Mouse (Mus musculus) embryonic facial prominence, embryonic 11.5 days (tissue): ENCODE measurements at regions not wholly inside any gene's neighbourhood (a gene's known extent, or its start where the extent isn't known, plus 50 kb on each side); places are given as distances from the start of the nearest gene placed in this dataset.
A peak's percentile ranks its signal among the peaks of the same experiment; 100 is the strongest.

ENCODE experiments used
- ATAC-seq: fragments of 200-750 bp; cut with Nextera tagmentation; replicated peaks from 2 replicates; pipeline ENCODE4 v1.8.0; 2017; ENCODE audit warnings: low read depth; ENCODE audit not compliant: insufficient number of reproducible peaks, low FRiP score, low TSS enrichment
- DNase-seq: peaks from one replicate; pipeline ENCODE4 v3.0.0-alpha.2; 2015; ENCODE audit warnings: low spot score
- H3K27ac ChIP-seq: fragments of 300-500 bp; sonication (generic); replicated peaks from 2 replicates; pipeline ENCODE4 v1.5.1; 2014; ENCODE audit warnings: mild to moderate bottlenecking, low read depth, low read length, control low read depth
- H3K27me3 ChIP-seq: fragments of 300-500 bp; sonication (generic); 2 replicates; pipeline ENCODE4 v1.6.1; 2014; ENCODE audit warnings: mild to moderate bottlenecking, low read length, moderate library complexity, mixed read lengths; ENCODE audit not compliant: control insufficient read depth, insufficient read depth
- H3K36me3 ChIP-seq: fragments of 300-500 bp; sonication (generic); replicated peaks from 2 replicates; pipeline ENCODE4 v1.6.1; 2014; ENCODE audit warnings: low read depth, mild to moderate bottlenecking, low read length, moderate library complexity, mixed read lengths; ENCODE audit not compliant: control insufficient read depth, insufficient read depth
- H3K4me1 ChIP-seq: fragments of 300-500 bp; sonication (generic); 2 replicates; pipeline ENCODE4 v1.6.1; 2014; ENCODE audit warnings: low read length, mixed read lengths; ENCODE audit not compliant: control insufficient read depth, insufficient read depth
- H3K4me2 ChIP-seq: fragments of 300-500 bp; sonication (generic); 2 replicates; pipeline ENCODE4 v1.6.1; 2014; ENCODE audit warnings: low read depth, mild to moderate bottlenecking, control low read depth, low read length, moderate library complexity
- H3K4me3 ChIP-seq: fragments of 300-500 bp; sonication (generic); 2 replicates; pipeline ENCODE4 v1.5.1; 2014; ENCODE audit warnings: low read depth, low read length, control low read depth
- H3K9ac ChIP-seq: fragments of 300-500 bp; sonication (generic); replicated peaks from 2 replicates; pipeline ENCODE4 v1.6.1; 2014; ENCODE audit warnings: mild to moderate bottlenecking, control low read depth, low read length
- H3K9me3 ChIP-seq: fragments of 300-500 bp; sonication (generic); replicated peaks from 2 replicates; pipeline ENCODE4 v1.6.1; 2016; ENCODE audit warnings: mild to moderate bottlenecking, low read length, inconsistent platforms, mixed read lengths; ENCODE audit not compliant: control insufficient read depth
- WGBS: fragments of 180-500 bp; shearing (Covaris S2); extraction: QIAGEN DNeasy Blood & Tissue Kit; methylation state at CpG from one replicate; pipeline ENCODE4 v1.1.7; 2014; 5-methylcytosine and 5-hydroxymethylcytosine counted together

DNA sequence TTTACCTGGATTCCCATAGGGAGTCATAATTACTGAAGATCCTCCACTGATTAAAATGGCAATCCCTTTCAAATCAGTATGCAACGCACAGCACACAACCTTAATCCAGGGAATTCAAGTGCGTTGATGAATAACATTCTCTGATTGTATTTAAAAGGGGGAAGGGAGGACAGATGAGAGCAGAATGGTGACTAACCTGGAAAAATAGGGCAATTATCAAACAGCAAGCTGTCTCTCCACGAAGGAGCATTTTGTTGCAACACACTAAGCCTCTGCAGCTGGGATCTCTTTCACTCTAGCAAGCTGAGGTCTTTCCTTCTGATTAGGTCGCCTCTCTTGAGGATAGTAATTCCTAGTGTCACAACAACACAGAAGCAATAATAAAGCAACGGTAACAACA lies 501.5 kb downstream of the Tusc1 start:
- H3K9ac ChIP-seq = no peak overlapping the region
- no peak overlapping the region for H3K4me3 ChIP-seq
- no peaks in the 10 kb centered on the region for H3K36me3 ChIP-seq
- WGBS = 38% methylated on average over 5 of the region's 5 CpGs
- ATAC-seq = no peak
- H3K27ac ChIP-seq = no peak overlapping the region
- no peak overlapping the region for H3K4me2 ChIP-seq
- no peaks in the 10 kb centered on the region for H3K27me3 ChIP-seq
- DNase-seq = peak; percentile 7
- no peaks in the 10 kb centered on the region for H3K9me3 ChIP-seq
- H3K4me1 ChIP-seq = no peaks in the 10 kb centered on the region

DNA sequence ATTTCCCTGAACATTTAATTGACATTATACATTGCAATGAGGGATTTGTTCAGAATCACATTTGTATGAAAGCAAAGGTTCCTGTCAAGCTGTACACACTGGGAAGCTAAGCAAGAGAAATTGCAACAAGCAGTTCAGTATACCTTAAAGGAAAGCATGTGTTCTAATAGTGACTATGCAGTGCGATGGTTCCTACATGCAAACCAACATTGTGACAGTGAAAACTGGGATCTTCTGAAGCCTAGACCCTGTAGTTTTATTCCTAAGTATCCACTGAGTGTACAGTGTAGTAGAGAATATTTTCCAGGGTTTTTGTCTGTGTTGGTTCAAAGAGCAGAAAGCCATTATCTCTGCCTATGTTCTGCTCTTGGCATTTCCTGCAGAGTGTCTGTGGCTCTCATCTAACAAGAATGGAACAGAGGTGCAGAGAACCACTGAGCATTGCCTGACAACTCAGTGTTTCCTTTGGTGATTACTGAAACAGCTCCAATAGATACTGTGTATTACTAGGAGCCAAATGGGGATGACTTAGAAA lies 504.1 kb downstream of the Tusc1 start:
- 90% methylated on average over 1 of the region's 1 CpGs for WGBS
- Histone ChIP-seq H3K4me1 (no peaks in the 10 kb centered on the region), H3K9ac (no peak overlapping the region), H3K27ac (no peak overlapping the region), H3K9me3 (no peaks in the 10 kb centered on the region), H3K27me3 (no peaks in the 10 kb centered on the region), H3K36me3 (no peaks in the 10 kb centered on the region), H3K4me2 (no peak overlapping the region), H3K4me3 (no peak overlapping the region)
- DNase-seq (no peak), ATAC-seq (no peak)

DNA sequence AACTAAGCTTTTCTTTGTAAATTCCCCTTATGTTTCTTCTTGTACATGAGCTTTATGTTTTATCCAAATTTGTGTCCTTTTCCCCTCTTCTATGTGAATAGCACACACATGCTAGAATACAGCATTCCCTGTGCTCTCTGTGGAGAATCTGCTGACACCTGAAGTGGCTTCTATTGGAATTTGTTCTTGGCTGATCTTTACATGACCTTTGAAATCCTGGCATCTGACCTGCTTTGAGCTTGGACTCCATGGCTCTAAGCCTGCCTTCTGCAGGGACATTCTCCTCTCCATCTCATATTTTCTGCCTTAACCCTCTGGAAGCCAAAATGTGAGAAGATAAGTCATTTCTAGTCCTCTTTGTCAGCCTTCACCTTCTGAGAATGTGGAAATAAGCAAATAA lies 507.5 kb downstream of the Tusc1 start:
- no peaks in the 10 kb centered on the region for H3K4me1 ChIP-seq
- no peak for ATAC-seq
- DNase-seq = no peak
- no peak overlapping the region for H3K9ac ChIP-seq
- H3K9me3 ChIP-seq = no peaks in the 10 kb centered on the region
- H3K27ac ChIP-seq = no peak overlapping the region
- H3K4me3 ChIP-seq = no peak overlapping the region
- no peak overlapping the region for H3K4me2 ChIP-seq
- no peaks in the 10 kb centered on the region for H3K36me3 ChIP-seq
- no peaks in the 10 kb centered on the region for H3K27me3 ChIP-seq

GRCm38 (mm10) chr4:92827405-92827804 lies 507.9 kb downstream of the Tusc1 start:
- H3K36me3 ChIP-seq = no peaks in the 10 kb centered on the region
- H3K4me2 ChIP-seq = no peak overlapping the region
- no peak overlapping the region for H3K9ac ChIP-seq
- no peak overlapping the region for H3K27ac ChIP-seq
- H3K9me3 ChIP-seq = no peaks in the 10 kb centered on the region
- no peak overlapping the region for H3K4me3 ChIP-seq
- ATAC-seq (no peak), DNase-seq (no peak)
- H3K27me3 ChIP-seq = no peaks in the 10 kb centered on the region
- H3K4me1 ChIP-seq = no peaks in the 10 kb centered on the region

GRCm38 (mm10) chr4:92826981-92827380 lies 508.3 kb downstream of the Tusc1 start:
- ATAC-seq = no peak
- Histone ChIP-seq H3K36me3 (no peaks in the 10 kb centered on the region), H3K4me3 (no peak overlapping the region), H3K27ac (no peak overlapping the region), H3K4me2 (no peak overlapping the region), H3K9me3 (no peaks in the 10 kb centered on the region), H3K4me1 (no peaks in the 10 kb centered on the region), H3K9ac (no peak overlapping the region), H3K27me3 (no peaks in the 10 kb centered on the region)
- no peak for DNase-seq

DNA sequence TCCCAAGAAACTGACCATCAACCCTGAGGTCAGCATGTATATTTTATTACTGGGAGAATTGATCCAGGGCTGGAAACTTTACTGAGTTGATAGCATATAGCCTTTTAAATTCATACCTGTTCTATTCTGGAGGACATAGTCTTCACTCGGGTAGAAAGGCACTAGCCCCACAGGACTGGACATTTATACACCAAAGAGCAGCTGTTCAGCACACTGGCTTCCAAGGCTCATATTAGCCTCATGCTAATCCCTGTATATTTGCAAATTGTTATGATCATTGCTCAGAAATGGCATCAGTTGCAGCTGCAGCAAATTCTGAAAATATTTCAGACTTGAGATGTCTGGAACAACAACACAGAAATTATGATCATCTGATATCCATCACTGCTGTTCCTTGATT lies 547.2 kb downstream of the Tusc1 start:
- Histone ChIP-seq H3K27ac (no peak overlapping the region), H3K4me2 (no peak overlapping the region), H3K36me3 (no peaks in the 10 kb centered on the region), H3K4me1 (no peaks in the 10 kb centered on the region), H3K9ac (no peak overlapping the region), H3K4me3 (no peak overlapping the region), H3K9me3 (no peaks in the 10 kb centered on the region), H3K27me3 (no peaks in the 10 kb centered on the region)
- 78% methylated on average over 1 of the region's 1 CpGs for WGBS
- DNase-seq = no peak
- ATAC-seq = no peak

GRCm38 (mm10) chr4:92778076-92778475 lies 557.2 kb downstream of the Tusc1 start:
- no peaks in the 10 kb centered on the region for H3K27me3 ChIP-seq
- WGBS = 85% methylated on average over 4 of the region's 4 CpGs
- no peaks in the 10 kb centered on the region for H3K4me1 ChIP-seq
- no peak overlapping the region for H3K9ac ChIP-seq
- ATAC-seq (no peak), DNase-seq (no peak)
- H3K4me2 ChIP-seq = no peak overlapping the region
- H3K36me3 ChIP-seq = no peaks in the 10 kb centered on the region
- no peak overlapping the region for H3K27ac ChIP-seq
- no peaks in the 10 kb centered on the region for H3K9me3 ChIP-seq
- H3K4me3 ChIP-seq = no peak overlapping the region

- 38% methylated on average over 2 of the region's 2 CpGs for WGBS
- no peak for ATAC-seq
- Histone ChIP-seq H3K4me1 (no peaks in the 10 kb centered on the region), H3K27ac (no peak overlapping the region), H3K27me3 (no peaks in the 10 kb centered on the region), H3K36me3 (no peaks in the 10 kb centered on the region), H3K4me3 (no peak overlapping the region), H3K9me3 (no peaks in the 10 kb centered on the region), H3K4me2 (no peak overlapping the region), H3K9ac (no peak overlapping the region)
- no peak for DNase-seq
These were observed 556.5 kb upstream of the Gm12666 start for GRCm38 (mm10) chr4:92748070-92748469.
